Mouse (Mus musculus) spleen, adult 18-20 months (tissue): ENCODE measurements around the gene Olfr1450.
"Not testable (repeated sequence)": the region's sequence is repeated elsewhere in the genome, so short reads cannot be mapped to it uniquely, and the experiment has no call there.

Experiments used
- DNase-seq, 2 experiments: peaks; one replicate each; pipeline ENCODE4 v3.0.0; 2022; ENCODE audit warnings: mixed read lengths in 2 of 2

Gene Olfr1450

GRCm38 (mm10) chr19:12949958-12950357 is at the start of gene Olfr1450:
Gene Olfr1450 (plus strand): TSS chr19:12950258.
- no peak for DNase-seq

DNA sequence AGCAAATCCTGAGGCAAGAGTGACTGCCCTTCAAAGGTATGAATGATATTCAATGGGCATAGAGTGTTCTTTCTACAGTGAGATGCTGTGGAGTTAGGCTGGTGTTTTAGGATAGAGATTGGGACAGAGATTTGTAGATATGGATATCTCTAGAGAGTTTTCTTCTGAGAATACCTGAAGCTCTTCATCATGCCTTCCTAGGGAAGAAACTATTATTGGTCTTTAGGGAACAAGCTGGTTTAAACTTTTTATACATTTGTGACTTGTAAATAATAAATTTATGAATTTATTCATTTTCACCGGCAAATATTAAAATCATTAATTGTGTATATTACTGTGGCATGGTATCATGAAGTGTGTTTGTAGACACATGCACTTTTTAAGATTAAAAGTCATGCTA is 46.4 kb upstream of the Olfr1450 start, which contains the start of gene Olfr1447:
TSS of gene Olfr1447 (minus strand) at position 101 of the 400 bp plus-strand sequence.
- DNase-seq = no peak

DNA sequence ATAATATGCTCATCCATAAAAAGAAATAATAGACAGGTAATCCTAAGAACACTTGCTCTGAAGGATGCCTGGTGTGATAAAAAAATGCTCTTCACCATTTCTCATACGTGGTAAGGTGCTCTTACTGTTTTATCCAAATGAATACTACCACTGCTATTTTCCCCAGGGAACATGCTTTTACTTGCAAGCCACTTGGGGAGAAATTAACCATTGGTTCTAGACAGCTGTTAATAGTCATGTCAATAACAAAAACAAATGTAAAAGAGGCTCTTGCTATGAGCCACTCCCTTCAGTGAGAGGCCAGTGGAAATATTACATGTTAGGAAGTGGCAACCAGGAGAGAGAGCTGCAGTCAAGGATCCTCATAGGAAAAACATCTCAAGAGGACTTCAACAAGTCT is 25.7 kb upstream of the Olfr1450 start, which contains the start of gene Olfr1448:
TSS of gene Olfr1448 (minus strand) at position 101 of the 400 bp plus-strand sequence.
- DNase-seq = no peak

- DNase-seq = no peak
Observed at GRCm38 (mm10) chr19:12930540-12930939, 19.5 kb upstream of the Olfr1450 start, which contains the start of gene Olfr1449. Gene Olfr1449 (plus strand): TSS chr19:12930840.

DNA sequence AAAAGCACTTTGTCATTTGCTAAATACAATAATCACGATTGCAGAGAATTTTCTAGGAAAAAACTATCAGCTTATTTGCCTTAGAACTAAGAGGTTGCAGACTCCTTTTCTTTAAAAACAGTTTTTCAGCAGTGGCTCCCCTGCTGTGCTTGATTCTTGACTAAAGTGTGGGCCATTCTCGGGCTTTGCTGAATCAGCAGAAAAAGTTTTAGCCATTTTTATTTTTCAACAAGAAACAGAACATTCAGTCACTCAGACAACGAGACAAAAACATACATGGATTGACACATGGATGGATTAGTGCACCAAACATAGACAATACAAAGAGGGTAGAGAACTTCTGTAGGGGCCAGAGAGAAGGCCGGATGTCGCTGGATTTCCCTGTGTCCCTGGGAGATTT is 20.0 kb downstream of the Olfr1450 start:
- not testable (repeated sequence) for DNase-seq

- DNase-seq = not testable (repeated sequence)
Observed at GRCm38 (mm10) chr19:12992316-12992715, 42.3 kb downstream of the Olfr1450 start.

GRCm38 (mm10) chr19:12994714-12995113 is 44.7 kb downstream of the Olfr1450 start, which contains the start of gene Olfr1451:
Gene Olfr1451 (plus strand): TSS chr19:12995014.
- DNase-seq = no peak
